Mouse (Mus musculus) cerebellum, adult (tissue): ENCODE results near the gene Ufc1.
"Not testable (repeated sequence)": the region's sequence is repeated elsewhere in the genome, so short reads cannot be mapped to it uniquely, and the experiment has no call there.

Experiments used
- ATAC-seq: cut with Nextera tagmentation; 2 replicates; pipeline ENCODE4 v1.9.2; 2017; ENCODE audit warnings: mild to moderate bottlenecking, moderate library complexity, mixed read lengths; ENCODE audit not compliant: insufficient number of reproducible peaks, low FRiP score, low TSS enrichment

Gene Ufc1

DNA sequence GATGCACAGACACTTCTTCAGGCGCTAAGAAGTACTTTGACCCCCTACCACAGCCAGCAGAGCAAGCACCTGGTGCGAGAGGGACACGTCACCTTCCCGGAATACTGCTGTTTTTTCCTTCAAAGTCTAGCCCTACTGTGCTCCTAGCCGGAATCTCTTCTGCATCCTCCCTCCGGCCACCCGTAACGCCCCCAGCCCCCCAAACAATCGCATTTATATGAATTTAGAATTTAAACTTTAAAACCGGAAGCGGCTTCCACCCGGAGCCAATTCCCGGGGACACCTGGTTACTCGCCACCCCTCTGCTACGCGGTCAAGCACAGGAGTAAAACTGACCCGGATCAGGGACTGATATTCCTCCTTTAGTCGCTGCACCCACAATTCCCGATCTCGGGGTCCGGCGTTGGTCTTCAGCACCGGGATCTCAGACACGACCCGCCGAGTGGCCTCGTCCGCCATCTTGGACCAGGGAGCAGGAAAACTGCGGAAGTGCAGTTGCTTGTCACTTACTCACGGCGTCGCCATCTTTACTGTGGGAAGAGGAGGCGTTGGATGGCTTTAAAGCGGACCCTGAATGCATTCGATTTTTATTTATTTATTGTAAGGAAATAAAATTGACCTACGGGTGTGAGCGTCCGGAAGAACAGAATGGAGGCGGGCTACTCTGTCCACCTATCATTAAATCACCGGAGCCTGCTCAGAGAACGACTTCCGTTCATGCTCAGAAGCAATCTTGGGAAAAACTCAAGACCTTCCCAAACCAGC lies at the start of gene Ufc1:
TSS of gene Ufc1 (minus strand) at position 727 of the 765 bp plus-strand sequence.
- peak; percentile 82 for ATAC-seq

DNA sequence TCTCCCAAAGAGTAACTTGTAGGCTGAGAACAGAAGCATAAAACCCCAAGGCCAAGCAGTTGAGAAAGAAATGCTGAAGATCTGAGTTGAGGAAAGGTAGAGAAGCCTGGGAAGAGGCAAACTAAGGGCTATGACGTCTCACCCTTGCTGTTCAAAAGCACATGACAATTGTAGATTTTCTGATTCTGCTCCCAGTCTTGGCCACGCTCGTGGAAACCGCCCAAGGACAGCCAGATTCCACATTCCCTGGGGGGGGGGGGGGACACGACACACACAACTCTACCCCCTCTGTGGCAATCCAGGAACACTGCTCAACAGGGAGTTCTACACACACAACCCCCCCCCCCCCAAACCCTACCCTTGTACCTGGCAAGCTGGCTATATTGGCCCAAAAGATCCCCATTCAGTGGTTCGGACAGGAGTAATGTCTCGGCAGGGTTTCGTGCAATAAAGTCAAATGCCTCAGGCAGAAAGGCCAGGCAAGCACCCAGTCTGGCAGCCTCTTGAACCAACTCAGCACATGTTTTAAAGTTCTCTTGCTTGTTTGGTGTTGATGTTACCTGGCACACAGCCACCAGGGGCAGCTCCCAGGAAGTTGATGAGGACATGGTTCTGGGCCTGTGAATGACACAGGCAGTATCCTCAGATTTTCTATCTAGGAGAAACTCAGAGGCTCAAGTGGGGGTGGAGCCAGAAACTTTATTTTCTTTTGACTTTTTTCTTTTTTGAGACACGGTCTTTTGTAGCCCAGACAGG lies 49.3 kb upstream of the Ufc1 start:
- ATAC-seq: no peak

DNA sequence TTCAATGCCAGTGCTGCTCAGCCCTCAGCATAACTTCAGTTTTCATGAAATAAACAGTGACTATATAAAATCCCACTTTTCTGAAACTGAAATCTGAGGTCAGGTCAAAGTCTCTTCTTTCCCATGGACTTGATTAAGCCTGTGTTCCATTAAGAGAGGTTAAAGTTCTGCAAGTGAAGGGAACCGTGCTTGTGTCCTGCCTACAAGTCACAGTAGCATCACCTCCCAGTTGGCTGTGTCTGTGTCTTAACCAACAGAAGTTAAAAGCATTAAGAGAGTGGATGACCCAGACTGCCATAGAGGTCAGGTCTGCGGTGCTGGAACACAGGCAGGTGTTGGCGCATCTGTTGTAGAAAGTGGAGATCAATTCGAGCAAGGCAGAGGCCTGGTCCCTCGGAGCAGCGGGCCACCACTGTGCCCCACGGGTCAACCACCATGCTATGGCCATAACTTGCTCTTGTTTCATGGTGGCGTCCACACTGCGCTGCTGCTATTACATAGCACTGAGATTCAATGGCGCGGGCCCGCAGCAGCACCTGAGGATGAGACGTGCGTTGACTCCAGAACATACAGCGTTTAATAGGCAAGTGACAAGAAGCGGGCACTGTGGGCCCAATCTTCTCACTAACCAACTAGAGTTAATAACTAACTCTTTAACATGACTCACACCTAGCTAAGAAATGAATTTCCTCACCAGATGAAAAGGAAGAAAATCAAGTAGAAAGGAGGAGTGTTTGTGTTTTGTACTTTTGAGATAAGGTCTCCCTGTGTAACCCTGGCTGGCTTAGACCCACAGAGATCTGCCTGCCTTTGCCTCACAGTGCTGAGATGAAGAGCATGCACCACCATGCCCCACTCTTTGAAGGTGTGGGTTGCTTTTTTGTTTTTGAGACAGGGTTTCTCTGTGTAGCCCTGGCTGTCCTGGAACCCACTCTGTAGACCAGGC lies 47.7 kb upstream of the Ufc1 start:
- ATAC-seq: no peak

DNA sequence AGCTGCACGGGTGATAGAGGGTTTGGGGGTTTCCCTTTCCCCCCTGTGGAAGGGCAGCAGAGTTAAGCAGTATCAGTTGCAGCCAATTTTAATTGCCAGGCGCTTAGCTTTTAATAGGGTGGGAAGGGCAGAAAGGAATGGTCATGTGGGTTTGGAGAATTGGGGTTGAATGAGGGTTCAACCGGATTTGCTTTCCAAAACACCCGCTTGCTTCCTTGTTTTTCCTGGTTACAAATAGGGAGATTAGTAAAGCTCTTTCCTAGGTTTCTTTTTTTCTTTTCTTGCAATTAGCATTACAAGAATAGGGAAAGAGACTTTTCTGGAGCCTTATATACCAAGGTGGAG lies 35.4 kb upstream of the Ufc1 start:
- no peak for ATAC-seq

DNA sequence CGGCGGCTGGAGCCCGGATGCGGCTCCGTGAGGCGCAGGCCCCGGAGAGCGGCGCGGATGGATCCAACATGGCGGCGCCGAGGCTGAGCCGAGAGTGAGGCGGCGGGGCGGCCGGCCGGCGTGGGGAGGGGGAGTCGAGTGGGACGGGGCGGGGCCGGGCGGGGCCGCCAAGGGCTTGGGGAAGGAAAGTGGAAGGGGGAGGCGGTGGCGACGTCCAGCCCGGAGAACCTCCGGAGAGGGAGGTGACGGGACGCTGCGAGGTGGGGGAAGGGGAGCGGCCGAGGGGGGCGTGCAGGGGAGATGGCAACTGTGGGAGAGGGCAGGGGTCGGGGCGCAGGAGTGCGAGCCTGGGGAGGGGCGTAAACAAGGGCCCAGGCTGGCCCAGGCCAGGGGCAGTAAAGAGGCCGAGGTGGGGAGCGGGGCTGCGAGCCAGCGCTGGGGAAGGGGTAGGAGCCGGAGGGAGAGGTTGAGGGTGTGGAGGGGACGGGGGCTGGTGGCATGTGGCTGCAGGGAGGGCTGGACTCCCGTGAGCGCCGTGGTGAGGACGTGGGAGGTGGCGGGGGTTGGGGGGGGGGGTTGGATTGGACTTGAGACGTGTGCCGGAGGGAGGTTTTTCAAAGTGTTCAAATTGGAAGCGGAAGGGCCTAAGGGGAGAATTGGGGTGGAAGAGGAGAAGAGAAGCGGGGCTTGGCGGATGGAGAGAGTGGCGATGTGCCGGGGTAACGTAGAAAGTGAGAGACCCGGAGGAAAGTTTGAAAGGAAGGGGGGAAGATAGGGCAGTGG lies 34.8 kb upstream of the Ufc1 start:
- peak; percentile 16 for ATAC-seq

DNA sequence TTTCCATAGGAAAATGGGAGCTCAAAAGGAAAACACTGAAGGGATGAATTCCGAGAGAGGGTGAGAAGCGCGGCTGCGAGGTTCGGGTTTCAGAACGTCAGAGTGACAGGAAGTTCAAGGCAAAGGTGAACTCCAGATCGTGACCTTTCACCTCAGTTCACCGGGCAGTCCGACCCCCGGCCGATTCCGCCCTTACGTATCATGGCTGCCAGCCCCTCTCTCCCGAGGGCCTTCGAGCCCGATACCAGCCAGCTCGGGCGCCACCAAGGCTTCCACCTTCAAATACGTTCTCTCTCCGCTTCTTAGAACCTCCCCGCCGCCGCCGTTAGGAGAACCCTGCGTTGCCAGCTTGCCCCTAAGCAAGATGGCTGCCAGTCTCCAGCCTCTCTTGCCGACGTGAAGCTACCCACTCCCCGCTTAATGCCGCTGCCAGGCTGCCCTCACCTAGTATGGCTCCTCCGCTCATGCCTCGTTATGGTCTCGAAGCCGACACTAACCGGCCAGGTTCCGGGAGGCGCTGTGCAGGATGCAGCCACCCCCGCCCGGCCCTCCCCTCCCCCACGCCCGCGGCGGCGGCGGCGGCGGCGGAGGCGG lies 34.1 kb upstream of the Ufc1 start, which contains the start of gene Dedd:
TSS of gene Dedd (plus strand) at position 307 of the 594 bp plus-strand sequence.
- ATAC-seq: peak; percentile 96

DNA sequence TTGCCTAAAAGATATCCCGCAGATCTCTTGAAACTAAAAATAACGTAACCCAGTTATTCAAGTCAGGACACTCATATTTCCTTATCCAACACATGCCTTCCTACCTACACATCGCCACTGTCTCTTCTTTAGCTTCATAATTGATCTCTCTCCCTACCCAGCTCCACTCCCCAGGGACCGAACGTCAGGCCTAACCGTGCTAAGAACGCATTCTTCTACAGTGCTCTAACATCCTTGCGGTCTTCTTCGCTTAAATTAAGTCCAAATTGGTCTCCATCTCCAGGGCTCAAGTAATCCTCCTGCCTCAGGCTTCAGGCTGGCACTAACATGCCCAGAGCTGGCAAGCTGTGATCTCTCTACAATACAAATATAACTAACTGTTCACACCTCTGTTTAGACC lies 33.4 kb upstream of the Ufc1 start:
- ATAC-seq: no peak

DNA sequence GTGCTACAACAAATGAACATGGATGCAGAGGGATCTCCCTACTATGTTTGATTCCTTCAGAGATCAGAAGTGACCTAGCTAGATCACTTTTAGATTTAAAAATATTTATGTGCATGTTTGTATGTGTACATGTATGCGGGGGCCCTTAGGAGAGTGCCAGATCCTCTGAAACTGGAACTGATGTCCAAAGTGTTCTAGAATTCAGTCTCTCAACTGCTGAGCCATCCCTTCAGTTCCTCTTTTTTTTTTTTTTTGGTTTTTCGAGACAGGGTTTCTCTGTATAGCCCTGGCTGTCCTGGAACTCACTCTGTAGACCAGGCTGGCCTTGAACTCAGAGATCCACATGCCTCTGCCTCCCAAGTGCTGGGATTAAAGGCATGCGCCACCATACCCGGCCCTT lies 31.8 kb upstream of the Ufc1 start:
- not testable (repeated sequence) for ATAC-seq

DNA sequence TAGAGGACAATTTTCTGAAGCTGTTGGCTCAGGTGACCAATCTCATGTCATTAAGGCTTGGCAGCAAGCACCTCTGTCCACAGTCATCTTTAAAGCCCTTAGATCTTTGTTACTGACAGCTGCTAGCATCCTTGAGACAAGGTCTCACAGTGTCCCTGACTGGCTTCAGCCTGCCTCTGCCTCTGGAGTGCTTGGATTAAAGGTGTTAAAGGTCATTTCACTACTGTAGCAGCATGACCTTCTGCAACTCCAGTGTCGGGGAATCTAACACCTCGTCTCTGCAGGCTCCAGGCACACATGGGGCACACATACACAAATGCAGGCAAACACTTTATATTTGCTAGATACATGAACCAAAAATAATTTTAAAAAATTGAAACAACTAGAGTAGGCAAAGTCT lies 30.7 kb upstream of the Ufc1 start:
- no peak for ATAC-seq

DNA sequence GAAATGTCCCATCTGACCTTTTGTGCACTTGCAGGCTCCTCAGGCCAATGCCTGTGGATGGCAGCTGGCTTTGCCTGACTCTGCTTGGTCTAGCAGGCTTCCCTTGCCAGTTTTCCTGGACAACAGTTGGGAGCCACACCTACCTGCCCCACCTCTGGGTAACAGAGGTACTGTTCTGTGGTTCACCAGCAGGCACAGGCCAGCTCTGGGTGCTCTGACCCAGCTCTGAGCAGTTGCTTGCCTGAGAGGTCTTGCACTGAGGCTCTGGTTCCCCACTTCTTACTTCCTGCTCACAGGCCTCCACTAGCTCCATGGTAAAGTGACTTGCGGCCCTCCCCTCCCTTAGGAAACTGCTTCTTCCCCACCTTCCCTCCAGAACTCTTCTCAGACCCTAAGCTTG lies 27.2 kb upstream of the Ufc1 start:
- ATAC-seq: no peak

DNA sequence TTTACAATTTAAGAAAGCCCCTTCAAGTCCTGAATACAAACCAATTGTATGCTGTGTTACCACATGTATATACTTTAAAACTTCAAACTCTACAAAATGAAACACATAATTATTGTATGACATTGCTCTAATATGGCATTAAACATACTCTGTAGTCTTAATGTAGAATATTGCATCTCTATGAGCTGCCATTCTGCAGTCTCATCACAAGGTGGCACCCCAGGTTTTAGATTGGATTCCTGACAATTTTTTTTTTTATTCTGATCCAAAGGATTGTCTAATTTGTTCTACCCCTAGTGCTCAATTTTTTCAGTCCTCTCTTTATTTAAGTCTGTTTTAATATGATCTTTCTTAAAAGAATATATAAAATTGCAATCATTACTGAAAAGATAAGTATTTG lies 26.6 kb upstream of the Ufc1 start:
- ATAC-seq: no peak

DNA sequence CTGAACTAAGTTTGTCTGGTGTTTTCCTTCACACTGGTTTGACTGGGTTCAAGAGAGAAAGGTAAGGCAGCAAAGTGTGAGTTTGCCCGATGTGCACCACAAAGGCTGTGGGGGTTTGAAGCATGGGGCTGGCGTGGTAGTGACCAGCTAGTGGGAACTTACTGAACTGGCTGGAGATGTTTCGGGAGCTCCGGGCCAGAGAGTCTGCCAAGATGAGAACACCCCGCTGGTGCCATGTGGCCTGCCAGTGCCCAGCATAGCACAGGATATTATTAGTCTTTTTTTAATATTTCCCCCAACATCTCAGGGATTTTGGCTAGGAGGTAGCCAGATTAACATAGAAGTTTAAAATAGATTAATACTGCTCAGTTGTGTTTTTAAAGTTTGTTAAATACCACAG lies 25.3 kb upstream of the Ufc1 start:
- peak; percentile 92 for ATAC-seq

DNA sequence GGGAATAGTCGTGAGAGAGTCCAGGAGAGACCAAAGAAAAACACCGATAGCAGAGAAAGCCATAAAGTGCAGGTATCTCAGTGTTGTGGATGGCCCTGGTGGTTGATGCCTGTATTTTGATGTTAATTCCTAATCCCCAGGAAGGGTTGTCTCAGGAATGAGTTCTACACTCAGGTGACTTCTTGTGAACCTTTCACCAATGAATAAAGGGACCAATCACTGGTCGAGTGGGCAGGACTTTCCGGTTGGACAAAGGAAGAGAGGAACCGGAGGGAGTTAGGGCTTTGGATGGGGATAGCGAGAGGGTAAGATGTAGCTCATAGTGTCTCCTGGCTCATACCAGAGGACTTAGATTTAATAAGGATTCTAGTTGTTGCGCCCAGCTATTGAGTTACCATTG lies 24.9 kb upstream of the Ufc1 start:
- ATAC-seq: peak; percentile 74

DNA sequence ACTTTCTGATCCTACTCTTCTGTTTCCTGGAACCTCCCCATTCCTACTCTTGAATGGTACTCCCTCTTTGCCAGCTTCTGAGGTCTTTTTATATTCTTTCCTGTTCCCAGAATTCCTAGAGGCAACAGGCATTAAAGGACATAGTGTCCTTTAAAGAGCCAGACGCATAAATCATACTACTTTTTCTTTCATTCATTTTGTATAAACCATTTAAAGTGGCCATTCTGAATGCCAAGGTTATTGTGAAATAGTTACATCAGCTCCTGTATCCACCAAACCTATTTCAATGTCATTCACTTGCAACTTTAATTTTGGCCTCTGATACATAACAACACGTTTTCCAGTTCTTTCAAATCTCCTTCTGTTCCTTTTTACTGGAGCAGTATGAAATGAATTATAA lies 14.5 kb upstream of the Ufc1 start:
- ATAC-seq: no peak

DNA sequence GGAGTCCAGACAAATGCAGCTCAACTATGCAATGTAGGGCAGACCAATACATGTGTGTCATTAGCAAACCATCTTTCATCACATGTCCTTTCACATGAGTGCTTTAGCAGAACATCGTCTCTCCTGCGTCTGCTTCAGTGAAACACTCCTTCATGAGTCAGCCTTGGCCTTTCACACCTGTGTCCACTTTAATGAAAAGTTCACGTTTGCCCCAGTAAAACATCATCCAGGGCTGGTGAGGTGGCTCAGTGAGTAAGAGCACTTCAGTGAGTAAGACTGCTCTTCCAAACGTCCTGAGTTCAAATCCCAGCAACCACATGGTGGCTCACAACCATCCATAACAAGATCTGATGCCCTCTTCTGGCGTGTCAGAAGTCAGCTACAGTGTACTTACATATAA lies 11.3 kb upstream of the Ufc1 start:
- not testable (repeated sequence) for ATAC-seq

DNA sequence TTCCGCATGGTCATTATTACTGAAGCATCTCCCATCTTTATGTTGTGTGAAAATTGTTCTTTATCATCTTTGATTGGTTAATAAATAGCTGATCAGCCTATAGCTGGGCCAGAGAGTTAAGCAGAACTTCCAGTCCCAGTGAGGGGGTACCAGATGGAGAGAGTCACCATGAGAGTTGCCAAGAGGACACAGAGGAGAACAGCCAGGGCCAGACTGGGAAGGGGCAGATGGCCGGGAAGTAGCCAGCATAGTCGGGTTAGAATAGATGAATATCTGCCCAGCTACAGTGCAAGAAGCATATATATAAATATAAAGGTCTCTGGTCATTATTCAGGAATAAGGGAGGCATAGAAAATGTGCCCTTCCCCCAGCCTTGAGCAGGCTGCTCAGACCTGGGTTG lies 3.4 kb upstream of the Ufc1 start:
- ATAC-seq: no peak

DNA sequence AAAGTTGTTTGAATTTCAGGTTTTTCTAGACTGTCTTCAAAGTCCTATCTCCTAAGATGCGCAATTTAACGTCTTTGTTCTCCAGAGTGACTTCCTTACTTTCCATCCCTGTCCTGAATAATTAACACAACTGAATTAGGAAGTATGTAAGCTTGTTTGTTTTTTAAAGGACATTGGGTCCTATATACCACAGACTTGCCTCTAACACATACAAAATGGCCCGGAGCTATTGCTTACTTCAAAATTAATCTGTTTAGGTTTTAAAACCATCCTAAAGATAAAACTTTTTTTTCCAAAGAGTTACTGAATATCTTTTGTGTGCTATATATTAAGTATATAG lies 209 bp upstream of the Ufc1 start:
- ATAC-seq: no peak

DNA sequence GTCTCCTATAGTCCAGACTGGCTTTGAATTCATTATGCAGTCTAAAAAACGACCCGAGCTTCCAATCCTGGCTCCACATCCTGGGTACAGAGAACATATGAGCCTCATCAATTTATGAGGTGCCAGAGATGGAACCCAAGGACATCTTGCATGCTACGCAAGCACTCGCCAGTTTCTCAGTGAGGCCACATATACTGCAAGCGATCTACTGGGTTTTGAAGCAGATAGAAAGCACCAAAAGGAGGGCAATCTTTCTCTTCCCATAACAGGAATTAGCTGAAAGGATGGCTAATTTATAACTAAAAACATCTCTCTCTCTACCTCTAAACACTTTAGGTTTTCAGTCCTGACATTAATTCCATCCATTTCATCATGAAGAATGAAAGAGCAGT lies 922 bp downstream of the Ufc1 start:
- no peak for ATAC-seq

DNA sequence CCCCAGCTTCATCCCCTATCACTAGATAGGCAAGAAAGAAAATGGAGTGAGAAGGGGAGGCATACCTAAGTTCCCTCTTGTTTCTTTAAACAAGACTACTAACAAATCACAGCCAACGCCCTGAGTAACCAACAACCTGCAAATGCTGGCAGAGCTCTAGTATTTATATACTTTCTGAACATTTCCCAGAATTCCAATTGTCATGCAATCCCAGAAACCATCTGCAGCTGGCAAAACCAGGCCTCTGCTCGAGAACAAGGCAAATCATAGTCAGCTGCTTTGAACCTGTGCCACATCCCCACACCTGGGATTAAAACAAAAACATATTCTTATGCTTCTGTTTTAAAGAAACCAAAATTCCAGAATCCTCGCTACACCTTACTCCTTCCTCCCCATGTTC lies 1.5 kb downstream of the Ufc1 start:
- ATAC-seq: no peak

DNA sequence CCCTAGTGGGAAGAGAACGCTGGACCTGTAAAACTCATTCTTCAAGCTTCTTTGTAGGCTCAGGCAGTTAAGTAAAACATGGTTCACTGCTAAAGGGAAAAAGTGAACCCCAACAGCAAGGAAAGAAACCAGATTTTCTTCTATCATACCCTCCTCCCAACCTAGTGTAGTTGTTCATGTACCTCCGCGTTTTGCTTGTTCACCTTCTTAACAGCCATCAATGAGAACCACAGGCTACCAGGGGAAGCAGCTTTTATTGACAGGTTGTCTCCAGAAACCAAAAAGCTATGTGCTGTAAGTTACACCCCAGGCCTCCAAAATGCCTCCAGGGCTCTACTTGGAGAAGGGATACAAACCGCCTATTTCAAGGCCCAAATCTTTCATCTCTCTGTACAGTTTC lies 6.5 kb downstream of the Ufc1 start:
- no peak for ATAC-seq
